Mouse (Mus musculus): ENCODE measurements around the gene Lrrn2. TPM values are rescaled to one million over a fixed set of nuclear protein-coding genes. Genes with fewer than 3 reads are reported as not detected.

Gene Lrrn2
- polyA plus RNA-seq, 1 experiment from 2014 or later: 0.55 TPM

DNA sequence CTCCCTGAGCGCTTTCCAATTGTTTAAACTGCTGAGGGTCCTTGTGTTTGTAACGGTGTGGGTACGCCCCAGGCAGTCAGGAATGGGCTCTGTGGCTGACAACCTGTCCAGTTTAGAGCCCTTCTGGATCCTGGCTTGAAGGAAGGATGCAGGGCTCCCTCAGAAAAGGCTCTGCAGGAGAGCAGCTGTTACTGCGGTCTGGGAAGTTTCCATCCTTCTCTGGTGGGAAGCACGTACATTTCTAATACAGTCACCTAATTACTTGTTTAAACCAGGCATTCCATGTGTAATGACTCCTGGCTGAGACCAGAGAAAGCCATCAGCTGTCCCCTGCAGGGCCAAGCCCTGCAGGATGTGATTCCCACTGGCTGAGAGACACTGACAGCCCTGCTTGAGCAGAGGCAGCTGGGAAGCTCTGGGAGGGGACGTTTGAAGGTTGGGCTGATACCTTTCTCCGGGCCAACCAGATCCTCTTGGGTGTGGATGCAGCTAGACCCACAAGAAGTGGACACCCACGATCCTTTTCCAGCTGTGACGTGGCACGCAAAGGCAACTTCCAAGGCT is 38.1 kb downstream of the Lrrn2 start:
- H3K4me3 ChIP-seq: no peak overlapping the region
- no peak overlapping the region for H3K4me2 ChIP-seq
- H3K9ac ChIP-seq: no peak overlapping the region
- WGBS (ENCODE audit: insufficient replicate concordance): 27% methylated on average over 10 of the region's 10 CpGs
- H3K27ac ChIP-seq: no peak overlapping the region
- no peaks in the 10 kb centered on the region for H3K9me3 ChIP-seq (replicated peaks)
- H3K4me1 ChIP-seq: no peaks in the 10 kb centered on the region
- H3K27me3 ChIP-seq (replicated peaks): peaks cover 26% of the 10 kb centered on the region
- ATAC-seq: no peak
- no peaks in the 10 kb centered on the region for H3K36me3 ChIP-seq

DNA sequence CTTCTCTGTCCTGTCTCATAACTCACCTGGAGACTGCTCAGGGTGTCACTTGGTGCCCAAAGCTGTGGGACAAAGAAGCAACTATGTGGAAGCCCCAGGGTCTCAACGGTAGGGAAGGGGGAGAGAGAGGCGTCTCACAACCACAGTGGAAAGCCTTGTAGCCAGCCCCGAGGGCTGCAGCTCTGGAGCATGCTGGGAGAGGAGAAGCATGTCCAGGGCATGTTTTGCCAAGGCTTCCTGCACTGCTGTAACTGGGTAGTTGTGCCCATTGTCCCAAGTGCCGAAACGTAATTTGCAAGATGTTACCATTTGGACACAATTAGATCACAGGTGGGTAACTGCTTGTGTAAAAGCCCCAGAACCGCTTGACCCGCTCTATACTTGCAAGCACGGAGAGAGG is 39.2 kb downstream of the Lrrn2 start:
- peaks cover 26% of the 10 kb centered on the region for H3K27me3 ChIP-seq (replicated peaks)
- H3K9ac ChIP-seq: no peak overlapping the region
- H3K4me1 ChIP-seq: no peaks in the 10 kb centered on the region
- H3K27ac ChIP-seq: no peak overlapping the region
- WGBS (ENCODE audit: insufficient replicate concordance): 81% methylated on average over 8 of the region's 8 CpGs
- H3K9me3 ChIP-seq (replicated peaks): no peaks in the 10 kb centered on the region
- no peaks in the 10 kb centered on the region for H3K36me3 ChIP-seq
- ATAC-seq: no peak
- H3K4me3 ChIP-seq: no peak overlapping the region
- H3K4me2 ChIP-seq: no peak overlapping the region

DNA sequence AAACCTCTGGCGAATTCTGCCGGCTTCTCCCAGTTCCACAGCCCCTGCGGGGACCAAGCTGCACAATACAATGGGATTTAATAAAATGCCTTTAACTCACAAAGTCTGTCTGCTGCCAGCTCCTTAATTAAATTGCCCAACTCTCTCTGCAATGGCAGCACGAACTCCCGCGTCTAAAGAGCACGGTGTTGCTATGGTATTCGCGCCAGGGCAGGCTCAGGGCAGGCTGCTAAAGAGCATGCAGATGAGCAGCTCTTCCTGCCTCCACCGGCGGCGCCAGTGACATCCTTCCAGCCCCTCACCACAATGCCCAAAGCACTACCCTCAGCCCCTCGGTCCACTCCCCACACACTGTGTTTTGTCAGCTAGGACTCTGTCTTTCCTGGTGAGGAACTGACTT is 41.0 kb downstream of the Lrrn2 start:
- peak overlapping the region; percentile 18 for H3K4me2 ChIP-seq
- H3K27ac ChIP-seq: no peak overlapping the region
- no peaks in the 10 kb centered on the region for H3K36me3 ChIP-seq
- WGBS (ENCODE audit: insufficient replicate concordance): 12% methylated on average over 13 of the region's 13 CpGs
- no peak overlapping the region for H3K9ac ChIP-seq
- no peak overlapping the region for H3K4me3 ChIP-seq
- H3K27me3 ChIP-seq (replicated peaks): peaks cover 26% of the 10 kb centered on the region
- H3K4me1 ChIP-seq: no peaks in the 10 kb centered on the region
- ATAC-seq: no peak
- H3K9me3 ChIP-seq (replicated peaks): no peaks in the 10 kb centered on the region

DNA sequence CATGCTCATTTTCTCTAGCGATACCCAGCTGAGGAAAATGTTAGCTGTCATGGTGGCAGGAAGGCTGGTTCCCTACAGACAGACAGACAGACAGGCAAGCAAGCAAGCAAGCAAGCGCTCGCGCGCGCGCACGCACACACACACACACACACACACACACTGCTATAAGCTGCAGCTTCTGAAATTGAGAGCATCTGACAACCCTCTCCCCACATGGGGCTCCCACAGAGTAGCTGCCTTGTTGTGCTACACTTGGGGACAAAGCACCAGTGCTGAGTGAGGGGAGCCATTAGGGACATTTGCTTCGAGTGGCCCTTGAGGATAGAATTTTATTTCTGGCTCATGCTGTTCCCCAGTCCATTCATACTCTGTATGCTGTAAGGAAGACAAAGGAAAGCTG is 42.2 kb downstream of the Lrrn2 start:
- Histone ChIP-seq H3K4me1 (no peaks in the 10 kb centered on the region), H3K4me3 (no peak overlapping the region), H3K27me3 (replicated peaks) (peaks cover 25% of the 10 kb centered on the region), H3K9me3 (replicated peaks) (no peaks in the 10 kb centered on the region), H3K4me2 (no peak overlapping the region), H3K27ac (no peak overlapping the region), H3K36me3 (no peaks in the 10 kb centered on the region), H3K9ac (no peak overlapping the region)
- ATAC-seq: no peak
- 90% methylated on average over 9 of the region's 9 CpGs for WGBS (ENCODE audit: insufficient replicate concordance)

DNA sequence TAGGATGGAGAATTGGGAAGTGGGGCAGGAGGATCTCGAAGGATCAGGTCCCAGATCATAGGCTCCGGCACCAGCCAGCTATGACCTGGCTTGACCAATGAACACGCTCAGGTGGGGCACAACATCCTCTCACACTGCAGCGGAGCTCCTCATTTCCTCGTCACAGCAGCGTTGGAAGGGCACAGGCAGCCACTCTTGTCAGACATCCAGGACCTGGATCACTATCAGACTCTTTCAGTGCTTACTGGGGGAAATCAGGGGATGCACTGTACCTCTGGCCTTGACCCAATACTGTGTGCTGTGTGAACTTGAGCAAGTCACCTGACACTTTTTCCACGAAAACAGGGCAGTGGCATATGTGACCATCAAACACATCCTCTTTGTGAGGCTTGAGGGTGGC is 45.2 kb downstream of the Lrrn2 start:
- H3K4me3 ChIP-seq: no peak overlapping the region
- H3K4me2 ChIP-seq: no peak overlapping the region
- no peaks in the 10 kb centered on the region for H3K36me3 ChIP-seq
- WGBS (ENCODE audit: insufficient replicate concordance): 69% methylated on average over 7 of the region's 7 CpGs
- H3K4me1 ChIP-seq: no peaks in the 10 kb centered on the region
- 0 out of 2 replicates have a peak, but pooled peaks cover 8% of the 10 kb centered on the region for H3K27me3 ChIP-seq (replicated peaks)
- no peak overlapping the region for H3K27ac ChIP-seq
- no peak overlapping the region for H3K9ac ChIP-seq
- no peaks in the 10 kb centered on the region for H3K9me3 ChIP-seq (replicated peaks)
- ATAC-seq: no peak

DNA sequence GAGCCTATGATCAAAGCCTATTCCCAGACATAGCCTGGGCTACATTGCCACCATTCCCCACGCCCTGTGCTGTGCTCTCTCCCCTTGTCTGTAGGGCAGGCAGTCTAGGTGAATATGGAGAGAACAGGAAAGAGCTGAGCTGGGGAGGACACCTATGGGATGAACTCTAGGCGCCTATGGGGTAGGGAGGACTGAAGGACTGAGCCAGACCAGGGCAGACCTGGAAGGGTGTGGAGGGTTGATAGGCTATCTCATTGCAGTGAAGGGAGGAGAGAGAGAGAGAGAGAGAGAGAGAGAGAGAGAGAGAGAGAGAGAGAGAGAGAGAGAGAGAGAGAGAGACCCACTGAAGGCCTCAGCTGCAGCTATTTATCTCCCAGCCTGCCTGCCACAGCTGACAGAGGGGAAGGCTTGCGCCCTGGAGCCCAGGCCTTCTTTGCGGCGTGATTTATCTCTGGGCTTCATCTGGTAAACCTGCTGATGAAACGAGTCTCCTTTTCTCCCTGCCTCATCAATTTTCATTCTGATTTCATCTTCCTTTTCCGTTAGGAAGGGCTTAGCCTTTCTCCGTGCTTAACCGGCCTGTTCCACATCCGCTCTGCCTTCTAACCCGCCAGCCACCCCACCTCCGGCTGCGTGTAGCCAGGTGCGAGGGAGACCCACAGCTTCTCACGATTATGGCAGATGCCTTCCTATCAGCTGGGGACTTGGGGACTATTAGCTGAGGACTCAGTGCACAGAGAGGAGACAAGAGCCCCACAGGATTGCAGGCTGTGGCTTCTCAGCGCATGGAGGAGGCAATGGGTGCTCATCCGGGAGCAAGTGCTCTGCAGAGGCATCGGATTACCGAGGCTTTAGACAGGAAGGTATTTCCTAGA is 48.2 kb downstream of the Lrrn2 start:
- no peak for ATAC-seq
- Histone ChIP-seq H3K9ac (no peak overlapping the region), H3K27me3 (replicated peaks) (no peaks in the 10 kb centered on the region), H3K4me1 (no peaks in the 10 kb centered on the region), H3K4me3 (no peak overlapping the region), H3K9me3 (replicated peaks) (no peaks in the 10 kb centered on the region), H3K36me3 (no peaks in the 10 kb centered on the region), H3K4me2 (no peak overlapping the region), H3K27ac (no peak overlapping the region)
- WGBS (ENCODE audit: insufficient replicate concordance): 30% methylated on average over 19 of the region's 19 CpGs

DNA sequence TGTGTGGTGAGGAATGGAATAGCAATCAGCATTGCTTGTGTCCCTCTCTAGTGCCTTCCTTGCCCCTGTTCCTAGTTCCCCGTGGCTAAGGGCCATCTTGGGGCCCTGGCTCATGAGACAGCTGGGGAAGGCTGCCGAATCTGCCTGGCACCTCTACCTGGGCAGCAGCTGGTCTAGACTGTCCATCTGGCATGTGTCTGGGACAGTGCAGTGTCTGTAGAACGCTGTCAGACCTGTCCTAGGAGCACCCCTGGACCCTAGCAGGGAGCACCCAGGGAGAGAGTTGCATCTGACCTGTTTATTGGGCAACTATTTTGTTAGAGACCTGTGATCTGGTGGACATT is 48.8 kb downstream of the Lrrn2 start:
- H3K27ac ChIP-seq: no peak overlapping the region
- H3K4me3 ChIP-seq: no peak overlapping the region
- no peak for ATAC-seq
- no peaks in the 10 kb centered on the region for H3K4me1 ChIP-seq
- 41% methylated on average over 3 of the region's 3 CpGs for WGBS (ENCODE audit: insufficient replicate concordance)
- no peak overlapping the region for H3K4me2 ChIP-seq
- no peaks in the 10 kb centered on the region for H3K9me3 ChIP-seq (replicated peaks)
- no peak overlapping the region for H3K9ac ChIP-seq
- no peaks in the 10 kb centered on the region for H3K36me3 ChIP-seq
- H3K27me3 ChIP-seq (replicated peaks): no peaks in the 10 kb centered on the region

DNA sequence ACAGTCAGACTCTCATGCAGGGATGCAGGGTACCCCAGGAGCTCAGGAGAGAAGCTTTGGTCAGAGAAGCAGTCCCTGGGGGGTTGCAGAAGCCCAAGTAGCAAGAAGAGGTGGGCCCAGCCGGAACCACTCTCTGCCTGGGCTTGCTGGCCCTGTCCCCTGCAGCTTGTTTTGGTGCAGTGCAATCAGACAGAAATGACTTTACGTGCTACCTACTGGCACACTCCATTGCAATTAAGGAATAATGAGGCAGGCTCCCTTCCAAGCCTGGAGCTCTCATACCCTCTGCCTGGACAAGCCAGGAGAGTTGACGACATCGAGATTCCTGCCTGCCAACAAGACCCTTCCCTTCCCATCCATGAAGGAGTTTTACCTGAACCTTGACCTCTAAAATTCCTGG is 50.2 kb downstream of the Lrrn2 start:
- Histone ChIP-seq H3K36me3 (no peaks in the 10 kb centered on the region), H3K27ac (no peak overlapping the region), H3K4me3 (no peak overlapping the region), H3K9me3 (replicated peaks) (no peaks in the 10 kb centered on the region), H3K27me3 (replicated peaks) (no peaks in the 10 kb centered on the region; the same call in 1 of the 2 replicates), H3K4me2 (no peak overlapping the region), H3K9ac (no peak overlapping the region), H3K4me1 (no peaks in the 10 kb centered on the region)
- 65% methylated on average over 4 of the region's 4 CpGs for WGBS (ENCODE audit: insufficient replicate concordance)
- no peak for ATAC-seq

DNA sequence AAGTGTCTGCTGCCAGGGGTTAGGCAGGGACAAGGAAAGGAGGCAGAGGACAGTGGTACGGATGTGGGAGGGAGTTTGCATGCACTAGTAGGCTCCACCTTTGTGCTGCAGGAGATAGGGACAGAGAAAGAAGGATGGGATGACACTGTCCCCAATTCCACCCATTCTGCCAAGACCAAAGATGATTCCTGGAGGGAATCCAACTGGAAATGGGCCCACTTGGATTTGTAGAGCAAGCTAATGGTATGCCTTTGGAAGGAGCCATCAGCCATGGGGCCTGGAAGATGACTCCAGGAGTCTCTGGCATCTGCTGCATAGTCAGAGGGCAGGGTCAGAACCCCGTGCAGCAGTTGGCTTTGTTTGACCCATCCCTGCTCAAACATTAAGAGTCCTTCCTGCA is 52.3 kb downstream of the Lrrn2 start:
- 54% methylated on average over 2 of the region's 2 CpGs for WGBS (ENCODE audit: insufficient replicate concordance)
- no peaks in the 10 kb centered on the region for H3K4me1 ChIP-seq

DNA sequence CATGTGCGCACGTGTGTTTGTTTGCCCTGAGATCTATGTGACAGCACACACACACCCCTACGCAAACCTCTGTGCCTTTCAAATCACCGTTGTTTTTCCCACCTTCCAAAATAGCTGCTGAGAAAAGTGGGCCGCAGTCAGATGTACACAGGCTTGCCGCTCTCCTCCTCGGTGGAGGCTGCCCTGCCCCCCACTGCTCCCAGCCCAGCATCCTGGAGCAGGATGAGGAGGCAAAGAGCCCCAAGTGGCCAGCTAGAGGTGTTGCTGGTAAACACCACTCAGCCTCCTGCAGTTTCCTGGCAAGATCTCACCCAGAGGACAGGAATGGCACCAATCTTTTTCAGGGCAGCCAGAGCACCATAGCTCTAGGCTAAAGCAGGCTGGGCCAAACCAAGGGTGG is 54.8 kb downstream of the Lrrn2 start:
- no peak overlapping the region for H3K4me3 ChIP-seq

More for the DNA sequence above, 52.3 kb downstream of the Lrrn2 start:
- no peak overlapping the region for H3K4me2 ChIP-seq
- ATAC-seq: no peak
- H3K27ac ChIP-seq: no peak overlapping the region
- no peak overlapping the region for H3K9ac ChIP-seq
- no peaks in the 10 kb centered on the region for H3K9me3 ChIP-seq (replicated peaks)
- H3K4me3 ChIP-seq: no peak overlapping the region
- H3K36me3 ChIP-seq: no peaks in the 10 kb centered on the region
- no peaks in the 10 kb centered on the region; the same call in 1 of the 2 replicates for H3K27me3 ChIP-seq (replicated peaks)

DNA sequence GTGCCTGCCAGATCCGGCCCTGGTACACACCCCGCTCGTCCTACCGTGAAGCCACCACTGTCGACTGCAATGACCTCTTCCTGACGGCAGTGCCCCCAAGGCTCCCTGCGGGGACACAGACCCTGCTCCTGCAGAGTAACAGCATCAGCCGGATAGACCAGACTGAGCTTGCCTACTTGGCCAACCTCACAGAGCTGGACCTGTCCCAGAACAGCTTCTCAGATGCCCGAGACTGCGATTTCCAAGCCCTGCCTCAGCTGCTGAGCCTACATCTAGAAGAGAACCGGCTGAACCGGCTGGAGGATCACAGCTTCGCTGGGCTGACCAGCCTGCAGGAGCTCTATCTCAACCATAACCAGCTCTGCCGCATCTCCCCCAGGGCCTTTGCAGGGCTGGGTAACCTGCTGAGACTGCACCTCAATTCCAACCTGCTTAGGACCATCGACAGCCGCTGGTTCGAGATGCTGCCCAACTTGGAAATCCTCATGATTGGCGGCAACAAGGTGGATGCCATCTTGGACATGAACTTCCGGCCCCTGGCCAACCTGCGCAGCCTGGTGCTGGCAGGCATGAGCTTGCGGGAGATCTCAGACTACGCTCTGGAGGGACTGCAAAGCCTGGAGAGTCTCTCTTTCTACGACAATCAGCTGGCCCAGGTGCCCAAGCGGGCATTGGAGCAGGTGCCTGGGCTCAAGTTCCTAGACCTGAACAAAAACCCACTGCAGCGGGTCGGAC is 57.4 kb downstream of the Lrrn2 start:
- Histone ChIP-seq H3K4me3 (no peak overlapping the region), H3K36me3 (no peaks in the 10 kb centered on the region), H3K9ac (no peak overlapping the region), H3K4me2 (no peak overlapping the region), H3K27ac (no peak overlapping the region), H3K27me3 (replicated peaks) (no peaks in the 10 kb centered on the region; the same call in 1 of the 2 replicates), H3K9me3 (replicated peaks) (no peaks in the 10 kb centered on the region), H3K4me1 (no peaks in the 10 kb centered on the region)
- ATAC-seq: no peak
- 65% methylated on average over 26 of the region's 26 CpGs for WGBS (ENCODE audit: insufficient replicate concordance)

More for the DNA sequence above, 54.8 kb downstream of the Lrrn2 start:
- ATAC-seq: no peak
- Histone ChIP-seq H3K27ac (no peak overlapping the region), H3K36me3 (no peaks in the 10 kb centered on the region), H3K4me1 (no peaks in the 10 kb centered on the region), H3K27me3 (replicated peaks) (no peaks in the 10 kb centered on the region; the same call in 1 of the 2 replicates), H3K9me3 (replicated peaks) (no peaks in the 10 kb centered on the region), H3K4me2 (no peak overlapping the region), H3K9ac (no peak overlapping the region)
- WGBS (ENCODE audit: insufficient replicate concordance): 37% methylated on average over 7 of the region's 7 CpGs

DNA sequence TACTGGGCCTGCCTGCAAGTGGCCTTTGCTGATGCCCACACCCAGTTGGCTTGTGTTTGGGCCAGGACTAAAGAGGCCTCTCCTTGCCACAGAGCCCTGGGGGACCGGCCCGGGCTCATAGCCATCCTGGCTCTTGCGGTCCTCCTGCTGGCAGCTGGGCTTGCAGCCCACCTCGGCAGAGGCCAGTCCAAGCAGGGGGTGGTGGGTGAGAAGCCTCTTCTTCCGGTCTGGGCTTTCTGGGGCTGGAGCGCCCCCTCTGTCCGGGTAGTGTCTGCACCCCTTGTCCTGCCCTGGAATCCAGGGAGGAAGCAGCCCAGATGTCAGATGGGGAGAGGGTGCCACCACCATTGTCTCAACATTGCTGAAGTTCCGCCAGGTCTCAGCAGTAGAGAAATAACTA is 58.9 kb downstream of the Lrrn2 start:
- H3K4me3 ChIP-seq: no peak overlapping the region
- no peaks in the 10 kb centered on the region for H3K36me3 ChIP-seq
- H3K27me3 ChIP-seq (replicated peaks): no peaks in the 10 kb centered on the region; the same call in 1 of the 2 replicates
- no peaks in the 10 kb centered on the region for H3K9me3 ChIP-seq (replicated peaks)
- H3K9ac ChIP-seq: no peak overlapping the region
- no peak overlapping the region for H3K4me2 ChIP-seq
- 58% methylated on average over 8 of the region's 8 CpGs for WGBS (ENCODE audit: insufficient replicate concordance)
- no peak for ATAC-seq
- no peak overlapping the region for H3K27ac ChIP-seq
- H3K4me1 ChIP-seq: no peaks in the 10 kb centered on the region

Data from liver, embryonic 12.5 days (tissue).